Mouse (Mus musculus) limb, embryonic 12.5 days (tissue): Measurements from ENCODE around the gene Olfr1396. TPM values are rescaled to one million over a fixed set of nuclear protein-coding genes. Genes with fewer than 3 reads are reported as not detected.
"Not testable (repeated sequence)": the region's sequence is repeated elsewhere in the genome, so short reads cannot be mapped to it uniquely, and the experiment has no call there.

Source experiments
- ATAC-seq: fragments of 200-750 bp; cut with Nextera tagmentation; 2 replicates; pipeline ENCODE4 v1.8.0; 2017; ENCODE audit warnings: low read depth, moderate TSS enrichment; ENCODE audit not compliant: insufficient number of reproducible peaks, insufficient read depth, low FRiP score, low TSS enrichment
- H3K27ac ChIP-seq: fragments of 300-500 bp; sonication (generic); 2 replicates; pipeline ENCODE4 v1.5.1; 2016; ENCODE audit warnings: mild to moderate bottlenecking, moderate library complexity
- H3K27me3 ChIP-seq: fragments of 300-500 bp; sonication (generic); 2 replicates; pipeline ENCODE4 v1.6.1; 2016; ENCODE audit warnings: mild to moderate bottlenecking, moderate library complexity
- H3K36me3 ChIP-seq: fragments of 300-500 bp; sonication (generic); 2 replicates; pipeline ENCODE4 v1.6.1; 2016; ENCODE audit warnings: mild to moderate bottlenecking, moderate library complexity
- H3K4me1 ChIP-seq: fragments of 300-500 bp; sonication (generic); replicated peaks from 2 replicates; pipeline ENCODE4 v1.6.1; 2016
- H3K4me2 ChIP-seq: fragments of 300-500 bp; sonication (generic); 2 replicates; pipeline ENCODE4 v1.6.1; 2016; ENCODE audit warnings: mild to moderate bottlenecking, moderate library complexity
- H3K4me3 ChIP-seq: fragments of 300-500 bp; sonication (generic); replicated peaks from 2 replicates; pipeline ENCODE4 v1.5.1; 2016; ENCODE audit warnings: mild to moderate bottlenecking
- H3K9ac ChIP-seq: fragments of 300-500 bp; sonication (generic); replicated peaks from 2 replicates; pipeline ENCODE4 v1.6.1; 2016; ENCODE audit warnings: mild to moderate bottlenecking, moderate library complexity
- H3K9me3 ChIP-seq: fragments of 300-500 bp; sonication (generic); 2 replicates; pipeline ENCODE4 v1.6.1; 2016; ENCODE audit warnings: mild to moderate bottlenecking, moderate library complexity
- WGBS: fragments of 180-500 bp; shearing (Covaris S2); methylation state at CpG from one replicate; pipeline ENCODE4 v1.1.7; 2016; 5-methylcytosine and 5-hydroxymethylcytosine counted together
- polyA plus RNA-seq: library from polyadenylated mRNA; unstranded; fragments of >200 nt; fragmentation: Nextera tagmentation; extraction: Ambion mirVana; gene quantifications from 2 replicates; pipeline ENCODE4 v1.2.1, GENCODE M21; 2016

Gene Olfr1396
- polyA plus RNA-seq, 1 experiment from 2014 or later: not detected

DNA sequence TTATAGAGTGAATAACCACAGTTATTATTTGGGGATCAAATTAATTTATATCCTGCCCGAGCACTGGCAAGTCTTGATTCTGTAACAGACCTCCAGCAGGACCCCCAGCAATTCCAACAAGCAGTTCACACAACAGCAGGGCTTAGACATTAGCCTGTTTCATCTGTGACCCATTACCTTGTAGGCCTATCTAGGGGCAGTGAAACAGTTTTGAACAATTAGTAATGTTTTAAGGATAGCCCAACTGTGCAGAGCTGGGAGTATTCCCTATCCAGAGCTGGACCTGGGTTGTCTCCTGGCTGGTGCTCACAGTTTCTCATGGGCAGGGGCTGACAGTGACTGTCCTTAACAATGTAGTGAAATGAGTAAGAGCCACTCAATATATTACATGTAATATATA is 37.7 kb downstream of the Olfr1396 start:
- Histone ChIP-seq H3K9ac (no peak overlapping the region), H3K27me3 (no peaks in the 10 kb centered on the region), H3K4me2 (no peak overlapping the region), H3K4me1 (no peaks in the 10 kb centered on the region), H3K27ac (no peak overlapping the region), H3K9me3 (no peaks in the 10 kb centered on the region), H3K4me3 (no peak overlapping the region), H3K36me3 (no peaks in the 10 kb centered on the region)
- ATAC-seq: no peak
- WGBS: 73% methylated on average over 1 of the region's 1 CpGs

- not testable (repeated sequence) for H3K4me3 ChIP-seq, H3K4me1 ChIP-seq, ATAC-seq, H3K27me3 ChIP-seq, H3K9ac ChIP-seq, H3K36me3 ChIP-seq, H3K4me2 ChIP-seq, H3K27ac ChIP-seq, H3K9me3 ChIP-seq
- 80% methylated on average over 6 of the region's 6 CpGs for WGBS
Measured at GRCm38 (mm10) chr11:49076001-49076757, 38.5 kb downstream of the Olfr1396 start, which contains the start of gene Ifi47. TSS of gene Ifi47 (plus strand) at chr11:49076587.

- no peak overlapping the region for H3K4me2 ChIP-seq
- H3K9ac ChIP-seq: no peak overlapping the region
- H3K36me3 ChIP-seq: no peaks in the 10 kb centered on the region
- H3K9me3 ChIP-seq: no peaks in the 10 kb centered on the region
- H3K4me3 ChIP-seq: no peak overlapping the region
- WGBS: 90% methylated on average over 1 of the region's 1 CpGs
- no peaks in the 10 kb centered on the region for H3K4me1 ChIP-seq
- no peaks in the 10 kb centered on the region for H3K27me3 ChIP-seq
- H3K27ac ChIP-seq: no peak overlapping the region
- ATAC-seq: no peak
Measured at GRCm38 (mm10) chr11:49068358-49068757, 46.3 kb downstream of the Olfr1396 start.

GRCm38 (mm10) chr11:49063713-49064469 is 50.8 kb downstream of the Olfr1396 start, which contains the start of gene Tgtp2:
TSS of gene Tgtp2 (minus strand) at chr11:49064206.
- not testable (repeated sequence) for H3K27ac ChIP-seq, H3K4me2 ChIP-seq, H3K4me1 ChIP-seq, H3K9ac ChIP-seq, H3K36me3 ChIP-seq, H3K27me3 ChIP-seq, ATAC-seq, H3K9me3 ChIP-seq, H3K4me3 ChIP-seq
- 77% methylated on average over 5 of the region's 5 CpGs for WGBS

DNA sequence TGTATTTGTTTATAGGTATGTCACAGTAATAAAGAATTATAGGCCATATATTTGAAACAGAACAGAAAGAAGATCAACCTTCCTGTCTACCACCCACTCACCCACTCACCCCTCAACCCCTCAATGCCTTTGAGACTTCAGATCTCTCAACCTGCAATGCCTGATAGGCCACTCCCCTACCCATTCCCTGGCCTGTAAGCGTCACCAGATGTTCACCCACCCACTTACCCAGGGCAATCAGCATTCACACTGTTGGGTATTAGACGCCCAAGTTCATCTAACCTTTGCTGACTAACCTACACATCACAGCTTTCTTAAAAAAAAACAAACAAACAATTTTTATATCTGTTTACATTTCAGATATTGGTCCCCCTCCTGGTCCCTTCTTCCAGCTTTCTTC is 52.8 kb downstream of the Olfr1396 start:
- WGBS: 56% methylated on average over 2 of the region's 2 CpGs

DNA sequence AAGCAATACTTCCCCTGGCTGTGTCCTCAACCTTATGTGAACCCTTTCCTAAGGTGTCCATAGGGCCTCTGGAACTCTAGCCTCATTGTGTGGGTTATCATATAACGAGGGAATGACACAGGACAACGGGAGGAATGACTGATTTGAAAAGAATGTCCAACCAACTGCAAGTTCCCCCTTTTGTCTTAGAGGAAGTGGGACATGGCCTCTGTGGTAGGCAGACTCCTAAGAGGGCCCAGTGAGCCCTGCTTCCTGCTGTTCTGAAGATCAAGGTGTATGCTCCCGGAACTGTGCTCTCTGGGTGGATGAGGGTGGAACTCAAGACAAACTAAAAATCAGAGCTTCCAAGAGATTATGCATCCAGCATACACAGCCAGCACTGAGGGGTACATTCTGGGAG is 54.6 kb downstream of the Olfr1396 start:
- not testable (repeated sequence) for H3K27me3 ChIP-seq, H3K27ac ChIP-seq, H3K4me3 ChIP-seq, H3K36me3 ChIP-seq, ATAC-seq, H3K9ac ChIP-seq, H3K4me1 ChIP-seq, H3K9me3 ChIP-seq, H3K4me2 ChIP-seq
- WGBS: 82% methylated on average over 2 of the region's 3 CpGs

More for the DNA sequence above, 52.8 kb downstream of the Olfr1396 start:
- ATAC-seq, H3K27me3 ChIP-seq, H3K4me2 ChIP-seq, H3K9ac ChIP-seq, H3K9me3 ChIP-seq, H3K27ac ChIP-seq, H3K4me1 ChIP-seq, H3K4me3 ChIP-seq, H3K36me3 ChIP-seq: not testable (repeated sequence)

Other genes with a start within 250 kb of the Olfr1396 start
- 2.2 and 2.9 TPM in 2 replicates for gene Irgm1, start 243.2 kb downstream of the Olfr1396 start, polyA plus RNA-seq
- gene Gm5431, start 212.7 kb downstream of the Olfr1396 start, polyA plus RNA-seq: 0.15 TPM in 2 replicates
- 0.85 and 2.3 TPM in 2 replicates for gene Psme2b, start 168.7 kb downstream of the Olfr1396 start, polyA plus RNA-seq
- 0.18 TPM in 1 of 2 replicates, not detected in the other for gene Olfr56, start 136.0 kb downstream of the Olfr1396 start, polyA plus RNA-seq
- gene 9930111J21Rik1, start 135.5 kb downstream of the Olfr1396 start, polyA plus RNA-seq: 0.19 and 0.54 TPM in 2 replicates
- gene Gm12185, start 122.6 kb downstream of the Olfr1396 start, polyA plus RNA-seq: not detected in 2 replicates
- not detected in 2 replicates for gene Tgtp1, start 120.7 kb downstream of the Olfr1396 start, polyA plus RNA-seq
- gene 9930111J21Rik2, start 63.6 kb downstream of the Olfr1396 start, polyA plus RNA-seq: 0.23 and 0.26 TPM in 2 replicates
- gene Tgtp2, start 50.7 kb downstream of the Olfr1396 start, polyA plus RNA-seq: not detected in 2 replicates
- 0.56 and 0.69 TPM in 2 replicates for gene Ifi47, start 38.3 kb downstream of the Olfr1396 start, polyA plus RNA-seq
- gene Olfr1395, start 27.4 kb upstream of the Olfr1396 start, polyA plus RNA-seq: not detected in 2 replicates
- gene Olfr1394, start 39.5 kb upstream of the Olfr1396 start, polyA plus RNA-seq: not detected in 2 replicates
- 0.33 and 0.87 TPM in 2 replicates for gene Btnl9, start 72.3 kb upstream of the Olfr1396 start, polyA plus RNA-seq
- 50.4 and 58.5 TPM in 2 replicates for gene Zfp62, start 88.4 kb upstream of the Olfr1396 start, polyA plus RNA-seq
- 46.0 and 49.1 TPM in 2 replicates for gene Mgat1, start 129.3 kb upstream of the Olfr1396 start, polyA plus RNA-seq
- gene Olfr1393, start 163.4 kb upstream of the Olfr1396 start, polyA plus RNA-seq: not detected in 2 replicates
- gene Olfr1392, start 170.4 kb upstream of the Olfr1396 start, polyA plus RNA-seq: 0.09 TPM in 1 of 2 replicates, not detected in the other
- gene Olfr10, start 189.9 kb upstream of the Olfr1396 start, polyA plus RNA-seq: not detected in 2 replicates
- not detected in 2 replicates for gene Olfr1391, start 207.9 kb upstream of the Olfr1396 start, polyA plus RNA-seq
- not detected in 2 replicates for gene Olfr1390, start 220.3 kb upstream of the Olfr1396 start, polyA plus RNA-seq